In the genomic region with DNA sequence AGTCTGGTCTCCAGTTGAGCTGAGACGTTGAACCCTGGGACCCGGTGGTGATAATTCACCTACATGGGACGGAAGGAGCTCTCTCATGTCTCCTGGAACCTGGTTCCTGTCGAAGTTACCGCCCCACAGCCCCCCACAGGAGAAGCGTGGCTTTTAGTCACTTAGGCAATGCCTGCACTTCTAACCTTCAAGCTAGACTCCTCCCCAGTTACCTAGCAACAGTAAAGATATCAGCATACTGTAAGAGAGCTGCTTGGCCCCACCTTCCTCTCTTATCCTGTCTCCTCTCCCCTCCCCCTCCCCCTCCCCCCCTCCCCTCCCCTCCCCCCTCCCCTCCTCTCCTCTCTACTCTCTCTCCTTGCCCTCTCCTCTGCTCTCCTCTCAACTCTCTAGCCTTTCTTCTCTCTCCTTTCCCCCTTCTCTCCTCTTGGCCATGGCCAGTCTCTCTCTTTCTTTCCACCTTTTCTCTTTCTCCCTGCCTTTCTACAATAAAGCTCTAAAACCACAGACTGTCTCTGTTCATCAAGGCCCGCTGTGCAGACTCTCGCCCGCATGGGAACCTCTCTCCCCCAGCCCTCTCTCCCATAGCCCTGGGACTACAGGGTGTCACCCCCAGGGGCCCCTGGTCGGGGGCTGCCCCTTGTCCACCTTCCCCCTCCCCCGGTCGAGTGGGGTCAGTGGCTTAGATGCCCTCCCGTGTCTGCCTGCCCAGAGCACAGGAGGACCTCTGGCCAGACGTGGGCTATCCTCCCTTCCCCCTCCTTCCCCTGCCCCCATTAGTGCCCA, we compare ENCODE assay signal across 9 mouse cellular contexts.
DNase-seq lines count a peak whose midpoint lies in the region; ATAC-seq and TF ChIP-seq lines count a peak whose summit lies in the region.
"Had no signal": no experiment of that assay in that cellular context is flagged by ENCODE, and none has a peak within 500 bp of the region (broad histone marks: within the 10 kb centered on the region; RNA-seq: fewer than 3 reads in every experiment).

No protein-coding gene starts in this region.

- peak; percentile 49; the same call in 1 of the 2 replicates for ATAC-seq in heart, postnatal 0 days (ENCODE audit: insufficient read depth, low read depth)
- peak; percentile 56 for ATAC-seq in liver, postnatal 0 days
- ATAC-seq: Patski had no signal

- H3K4me2 ChIP-seq in heart, postnatal 0 days (ENCODE audit: low read depth, low read length) = no peak overlapping the region
- H3K4me2 ChIP-seq in liver, postnatal 0 days (ENCODE audit: low read depth, low read length) = no peak overlapping the region

- H3K4me3 ChIP-seq in heart, postnatal 0 days (ENCODE audit: low read depth, low read length) = no peak overlapping the region
- no peak overlapping the region for H3K4me3 ChIP-seq in heart, adult 2 months
- H3K4me3 ChIP-seq in liver, postnatal 0 days (ENCODE audit: low read depth, low read length) = no peak overlapping the region

- no peaks in the 10 kb centered on the region for H3K9me3 ChIP-seq in heart, postnatal 0 days (replicated peaks; ENCODE audit: control insufficient read depth, low read length)
- no peaks in the 10 kb centered on the region for H3K9me3 ChIP-seq in liver, postnatal 0 days (ENCODE audit: low read length)

- no peak for TF ChIP-seq CTCF in heart, postnatal 0 days (IDR thresholded peaks at IDR 0.05; ENCODE audit: low read depth)
- no peak for TF ChIP-seq CTCF in heart, adult 2 months (IDR thresholded peaks at IDR 0.05)
- TF ChIP-seq CTCF in liver, postnatal 0 days (IDR thresholded peaks at IDR 0.05; ENCODE audit: low read depth) = no peak

- peaks cover 5% of the 10 kb centered on the region; the same call in 1 of the 2 replicates for H3K36me3 ChIP-seq in heart, postnatal 0 days (replicated peaks; ENCODE audit: control insufficient read depth, insufficient read depth, low read length)
- H3K36me3 ChIP-seq in heart, adult 2 months (ENCODE audit: control insufficient read depth, insufficient read depth, low read length) = no peaks in the 10 kb centered on the region
- H3K36me3 ChIP-seq in liver, postnatal 0 days (replicated peaks; ENCODE audit: insufficient read depth, low read length) = peaks cover 5% of the 10 kb centered on the region; the same call in 1 of the 2 replicates

- DNase-seq in heart, postnatal 0 days (ENCODE audit: low spot score) = no peak
- DNase-seq in heart, adult 2 months = no peak
- DNase-seq in ES-CJ7 (ENCODE audit: low read depth, low spot score) = peak; percentile 91
- peak; percentile 35 for DNase-seq in embryo, embryonic 11 days
- DNase-seq in liver, postnatal 0 days = no peak
- DNase-seq in cerebellum, postnatal 14 days = no peak
- DNase-seq in cerebellum, postnatal 25 days = no peak
- DNase-seq in right cerebral cortex, postnatal 14 days = no peak

- WGBS in heart, postnatal 0 days = 19% methylated on average over 14 of the region's 14 CpGs
- WGBS in heart, adult 2 months = 32% methylated on average over 14 of the region's 14 CpGs
- WGBS in liver, postnatal 0 days (ENCODE audit: insufficient replicate concordance) = 35% methylated on average over 14 of the region's 14 CpGs

- intact Hi-C loops in heart, adult 2 months (cut with DNase I) = no loop called here

- H3K27me3 ChIP-seq in heart, postnatal 0 days (ENCODE audit: control insufficient read depth, insufficient read depth, low read length) = no peaks in the 10 kb centered on the region
- no peaks in the 10 kb centered on the region for H3K27me3 ChIP-seq in heart, adult 2 months (ENCODE audit: control insufficient read depth, insufficient read depth, low read length)
- H3K27me3 ChIP-seq in liver, postnatal 0 days (ENCODE audit: insufficient read depth, low read length) = no peaks in the 10 kb centered on the region
- H3K27me3 ChIP-seq: Patski had no signal

- H3K79me2 ChIP-seq in heart, adult 2 months (replicated peaks; ENCODE audit: control insufficient read depth, insufficient read depth, low read length) = no peaks in the 10 kb centered on the region

- H3K27ac ChIP-seq in heart, postnatal 0 days (ENCODE audit: low read depth) = no peak overlapping the region
- no peak overlapping the region for H3K27ac ChIP-seq in heart, adult 2 months
- no peak overlapping the region for H3K27ac ChIP-seq in liver, postnatal 0 days (ENCODE audit: low read depth)

- TF ChIP-seq EP300 in heart, postnatal 0 days (IDR thresholded peaks at IDR 0.05; ENCODE audit: low read depth) = no peak
- TF ChIP-seq EP300 in heart, adult 2 months (IDR thresholded peaks at IDR 0.05; ENCODE audit: insufficient read depth, low read depth, low read length) = no peak
- no peak for TF ChIP-seq EP300 in liver, postnatal 0 days (IDR thresholded peaks at IDR 0.05; ENCODE audit: low read depth)

- TF ChIP-seq POLR2A in heart, adult 2 months (IDR thresholded peaks at IDR 0.05; ENCODE audit: insufficient read depth, low read depth, low read length) = no peak

- H3K9ac ChIP-seq in heart, postnatal 0 days (replicated peaks; ENCODE audit: low read depth, low read length) = no peak overlapping the region
- no peak overlapping the region for H3K9ac ChIP-seq in heart, adult 2 months (ENCODE audit: low read depth, low read length)
- H3K9ac ChIP-seq in liver, postnatal 0 days (replicated peaks) = no peak overlapping the region

- H3K4me1 ChIP-seq in heart, postnatal 0 days (ENCODE audit: control insufficient read depth, insufficient read depth) = no peaks in the 10 kb centered on the region
- no peaks in the 10 kb centered on the region for H3K4me1 ChIP-seq in heart, adult 2 months (ENCODE audit: control insufficient read depth, insufficient read depth, low read length)
- peaks cover 3% of the 10 kb centered on the region; the same call in 1 of the 2 replicates for H3K4me1 ChIP-seq in liver, postnatal 0 days (ENCODE audit: insufficient read depth)

Comparison
In these comparisons a context has a peak if more than half of its experiments do, and no peak if none do; other contexts are left out.
1. DNase-seq: peak in ES-CJ7 (single experiment) and embryo, embryonic 11 days (single experiment); none in heart, postnatal 0 days (single experiment), heart, adult 2 months (0 of 2), liver, postnatal 0 days (single experiment), cerebellum, postnatal 14 days (0 of 2), cerebellum, postnatal 25 days (0 of 2) and right cerebral cortex, postnatal 14 days (single experiment).